Mouse (Mus musculus) limb, embryonic 11.5 days (tissue): ENCODE data around the gene Gm3646. TPM values are rescaled to one million over a fixed set of nuclear protein-coding genes. Genes with fewer than 3 reads are reported as not detected.

Source experiments
- ATAC-seq: fragments of 200-750 bp; cut with Nextera tagmentation; 2 replicates; pipeline ENCODE4 v1.8.0; 2017; ENCODE audit warnings: low read depth; ENCODE audit not compliant: insufficient number of reproducible peaks, low FRiP score, low TSS enrichment
- DNase-seq: peaks from one replicate; pipeline ENCODE4 v3.0.0-alpha.2; 2015; ENCODE audit warnings: low spot score
- H3K27ac ChIP-seq: fragments of 300-500 bp; sonication (generic); replicated peaks from 2 replicates; pipeline ENCODE4 v1.5.1; 2014; ENCODE audit warnings: low read depth, mild to moderate bottlenecking, low read length
- H3K27me3 ChIP-seq: fragments of 300-500 bp; sonication (generic); 2 replicates; pipeline ENCODE4 v1.6.1; 2014; ENCODE audit warnings: mild to moderate bottlenecking, low read length, mixed read lengths; ENCODE audit not compliant: control insufficient read depth, insufficient read depth
- H3K36me3 ChIP-seq: fragments of 300-500 bp; sonication (generic); 2 replicates; pipeline ENCODE4 v1.6.1; 2014; ENCODE audit warnings: mild to moderate bottlenecking, low read length, moderate library complexity, mixed read lengths; ENCODE audit not compliant: control insufficient read depth, insufficient read depth
- H3K4me1 ChIP-seq: fragments of 300-500 bp; sonication (generic); 2 replicates; pipeline ENCODE4 v1.6.1; 2014; ENCODE audit warnings: low read length, mixed read lengths; ENCODE audit not compliant: control insufficient read depth, insufficient read depth
- H3K4me2 ChIP-seq: fragments of 300-500 bp; sonication (generic); 2 replicates; pipeline ENCODE4 v1.6.1; 2014; ENCODE audit warnings: low read depth, mild to moderate bottlenecking, moderate library complexity; ENCODE audit not compliant: severe bottlenecking
- H3K4me3 ChIP-seq: fragments of 300-500 bp; sonication (generic); 2 replicates; pipeline ENCODE4 v1.5.1; 2014; ENCODE audit warnings: low read depth, low read length
- H3K9ac ChIP-seq: fragments of 300-500 bp; sonication (generic); 2 replicates; pipeline ENCODE4 v1.6.1; 2014; ENCODE audit warnings: mild to moderate bottlenecking, low read length
- H3K9me3 ChIP-seq: fragments of 300-500 bp; sonication (generic); 2 replicates; pipeline ENCODE4 v1.6.1; 2016; ENCODE audit warnings: low read length; ENCODE audit not compliant: control insufficient read depth
- WGBS: fragments of 180-500 bp; shearing (Covaris S2); extraction: QIAGEN DNeasy Blood & Tissue Kit; methylation state at CpG from one replicate; pipeline ENCODE4 v1.1.7; 2014; 5-methylcytosine and 5-hydroxymethylcytosine counted together
- polyA plus RNA-seq: library from polyadenylated mRNA; unstranded; fragments of >200 nt; fragmentation: Nextera tagmentation; extraction: Ambion mirVana; gene quantifications from 2 replicates; pipeline ENCODE4 v1.2.1, GENCODE M21; 2014

Gene Gm3646
- polyA plus RNA-seq, 1 experiment from 2014 or later: not detected

GRCm38 (mm10) chr1:39804789-39805188 lies 343 bp downstream of the Gm3646 start:
- no peak overlapping the region for H3K27ac ChIP-seq
- no peaks in the 10 kb centered on the region for H3K9me3 ChIP-seq
- DNase-seq (no peak), ATAC-seq (no peak)
- no peaks in the 10 kb centered on the region for H3K36me3 ChIP-seq
- H3K9ac ChIP-seq: no peak overlapping the region
- H3K4me3 ChIP-seq: no peak overlapping the region
- H3K4me2 ChIP-seq: no peak overlapping the region
- WGBS: 87% methylated on average over 6 of the region's 6 CpGs
- no peaks in the 10 kb centered on the region for H3K27me3 ChIP-seq
- no peaks in the 10 kb centered on the region for H3K4me1 ChIP-seq

- Histone ChIP-seq H3K36me3 (no peaks in the 10 kb centered on the region), H3K4me3 (no peak overlapping the region), H3K4me1 (no peaks in the 10 kb centered on the region), H3K27me3 (no peaks in the 10 kb centered on the region), H3K9me3 (no peaks in the 10 kb centered on the region), H3K4me2 (no peak overlapping the region), H3K9ac (no peak overlapping the region), H3K27ac (no peak overlapping the region)
- DNase-seq (no peak), ATAC-seq (no peak)
- WGBS: 82% methylated on average over 7 of the region's 7 CpGs
These were observed 2.2 kb downstream of the Gm3646 start for GRCm38 (mm10) chr1:39802946-39803345.

GRCm38 (mm10) chr1:39797496-39797895 lies 7.6 kb downstream of the Gm3646 start:
- Histone ChIP-seq H3K36me3 (no peaks in the 10 kb centered on the region), H3K9ac (no peak overlapping the region), H3K4me3 (no peak overlapping the region), H3K27me3 (no peaks in the 10 kb centered on the region), H3K27ac (no peak overlapping the region), H3K4me1 (no peaks in the 10 kb centered on the region), H3K4me2 (no peak overlapping the region), H3K9me3 (no peaks in the 10 kb centered on the region)
- DNase-seq: no peak
- no peak for ATAC-seq
- 86% methylated on average over 6 of the region's 6 CpGs for WGBS

- Histone ChIP-seq H3K4me2 (no peak overlapping the region), H3K4me3 (no peak overlapping the region), H3K27ac (no peak overlapping the region), H3K4me1 (no peaks in the 10 kb centered on the region), H3K27me3 (no peaks in the 10 kb centered on the region), H3K9me3 (no peaks in the 10 kb centered on the region), H3K9ac (no peak overlapping the region), H3K36me3 (no peaks in the 10 kb centered on the region)
- ATAC-seq (no peak), DNase-seq (no peak)
- 87% methylated on average over 3 of the region's 3 CpGs for WGBS
These were observed 8.4 kb downstream of the Gm3646 start for GRCm38 (mm10) chr1:39796765-39797164.

GRCm38 (mm10) chr1:39784632-39785031 lies 20.5 kb downstream of the Gm3646 start:
- no peak overlapping the region for H3K4me3 ChIP-seq
- no peaks in the 10 kb centered on the region for H3K4me1 ChIP-seq
- H3K4me2 ChIP-seq: no peak overlapping the region
- no peaks in the 10 kb centered on the region for H3K9me3 ChIP-seq
- DNase-seq (no peak), ATAC-seq (no peak)
- no peaks in the 10 kb centered on the region for H3K36me3 ChIP-seq
- no peaks in the 10 kb centered on the region for H3K27me3 ChIP-seq
- no peak overlapping the region for H3K9ac ChIP-seq
- 70% methylated on average over 5 of the region's 5 CpGs for WGBS
- H3K27ac ChIP-seq: no peak overlapping the region

- no peak overlapping the region for H3K4me2 ChIP-seq
- WGBS: 90% methylated on average over 6 of the region's 6 CpGs
- no peaks in the 10 kb centered on the region for H3K9me3 ChIP-seq
- H3K27ac ChIP-seq: no peak overlapping the region
- no peak overlapping the region for H3K9ac ChIP-seq
- no peaks in the 10 kb centered on the region for H3K4me1 ChIP-seq
- ATAC-seq (no peak), DNase-seq (no peak)
- H3K27me3 ChIP-seq: no peaks in the 10 kb centered on the region
- no peak overlapping the region for H3K4me3 ChIP-seq
- no peaks in the 10 kb centered on the region for H3K36me3 ChIP-seq
These were observed 23.3 kb downstream of the Gm3646 start for GRCm38 (mm10) chr1:39781835-39782234.

- Histone ChIP-seq H3K4me2 (no peak overlapping the region), H3K4me3 (no peak overlapping the region), H3K27me3 (no peaks in the 10 kb centered on the region), H3K9ac (no peak overlapping the region), H3K9me3 (no peaks in the 10 kb centered on the region), H3K4me1 (no peaks in the 10 kb centered on the region), H3K36me3 (no peaks in the 10 kb centered on the region), H3K27ac (no peak overlapping the region)
- WGBS: 87% methylated on average over 16 of the region's 16 CpGs
- ATAC-seq: no peak
- DNase-seq: no peak
These were observed 25.8 kb downstream of the Gm3646 start for GRCm38 (mm10) chr1:39779111-39779980.

- 77% methylated on average over 14 of the region's 14 CpGs for WGBS
- Histone ChIP-seq H3K9ac (no peak overlapping the region), H3K4me1 (no peaks in the 10 kb centered on the region), H3K36me3 (no peaks in the 10 kb centered on the region), H3K27ac (no peak overlapping the region), H3K9me3 (no peaks in the 10 kb centered on the region), H3K27me3 (no peaks in the 10 kb centered on the region), H3K4me2 (no peak overlapping the region), H3K4me3 (no peak overlapping the region)
- ATAC-seq (no peak), DNase-seq (no peak)
These were observed 31.0 kb downstream of the Gm3646 start for GRCm38 (mm10) chr1:39773991-39774729.
